Mouse (Mus musculus) fat pad, adult 2 months (tissue): Measurements from ENCODE around the gene Ryr3.

Experiments
- DNase-seq: peaks from one replicate; pipeline ENCODE4 v3.0.0-alpha.2; 2011; ENCODE audit warnings: low read depth, low spot score; ENCODE audit errors: extremely low read depth

Gene Ryr3

GRCm38 (mm10) chr2:112913796-112914195 is 303.1 kb downstream of the Ryr3 start:
- DNase-seq: no peak

GRCm38 (mm10) chr2:112912611-112913010 is 304.3 kb downstream of the Ryr3 start:
- DNase-seq: no peak

GRCm38 (mm10) chr2:112910579-112910978 is 306.3 kb downstream of the Ryr3 start:
- no peak for DNase-seq

- DNase-seq: no peak
Measured at GRCm38 (mm10) chr2:112909142-112909541, 307.8 kb downstream of the Ryr3 start.

GRCm38 (mm10) chr2:112900747-112901146 is 316.1 kb downstream of the Ryr3 start:
- DNase-seq: no peak

GRCm38 (mm10) chr2:112884456-112885114 is 332.3 kb downstream of the Ryr3 start:
- DNase-seq: no peak

- DNase-seq: no peak
Measured at GRCm38 (mm10) chr2:112881805-112882204, 335.1 kb downstream of the Ryr3 start.

GRCm38 (mm10) chr2:112881376-112881775 is 335.5 kb downstream of the Ryr3 start:
- DNase-seq: no peak

GRCm38 (mm10) chr2:112877404-112877803 is 339.5 kb downstream of the Ryr3 start:
- no peak for DNase-seq

- DNase-seq: no peak
Measured at GRCm38 (mm10) chr2:112866043-112866551, 350.8 kb downstream of the Ryr3 start.

- no peak for DNase-seq
Measured at GRCm38 (mm10) chr2:112861792-112862191, 355.1 kb downstream of the Ryr3 start.

GRCm38 (mm10) chr2:112845583-112846512 is 371.0 kb downstream of the Ryr3 start:
- DNase-seq: no peak

- no peak for DNase-seq
Measured at GRCm38 (mm10) chr2:112842877-112843276, 374.0 kb downstream of the Ryr3 start.

- no peak for DNase-seq
Measured at GRCm38 (mm10) chr2:112831423-112832305, 385.2 kb downstream of the Ryr3 start.

GRCm38 (mm10) chr2:112826571-112826970 is 390.3 kb downstream of the Ryr3 start:
- DNase-seq: no peak

GRCm38 (mm10) chr2:112822721-112823120 is 394.2 kb downstream of the Ryr3 start:
- DNase-seq: no peak

GRCm38 (mm10) chr2:112819059-112819458 is 397.8 kb downstream of the Ryr3 start:
- DNase-seq: no peak

- DNase-seq: no peak
Measured at GRCm38 (mm10) chr2:112816976-112817375, 399.9 kb downstream of the Ryr3 start.

- no peak for DNase-seq
Measured at GRCm38 (mm10) chr2:112815960-112816359, 400.9 kb downstream of the Ryr3 start.

GRCm38 (mm10) chr2:112812637-112813402 is 404.1 kb downstream of the Ryr3 start:
- DNase-seq: no peak
